Mouse (Mus musculus) hindbrain, embryonic 15.5 days (tissue): ENCODE data around the gene Cpne5. TPM values are rescaled to one million over a fixed set of nuclear protein-coding genes. Genes with fewer than 3 reads are reported as not detected.
"Not testable (repeated sequence)": the region's sequence is repeated elsewhere in the genome, so short reads cannot be mapped to it uniquely, and the experiment has no call there.

Experiments used
- ATAC-seq: fragments of 200-750 bp; cut with Nextera tagmentation; 2 replicates; pipeline ENCODE4 v1.8.0; 2017; ENCODE audit warnings: low read depth, moderate number of reproducible peaks, moderate TSS enrichment; ENCODE audit not compliant: low FRiP score
- H3K27ac ChIP-seq: fragments of 300-500 bp; sonication (generic); replicated peaks from 2 replicates; pipeline ENCODE4 v1.5.1; 2015; ENCODE audit warnings: mild to moderate bottlenecking, inconsistent platforms
- H3K27me3 ChIP-seq: fragments of 300-500 bp; sonication (generic); 2 replicates; pipeline ENCODE4 v1.6.1; 2015; ENCODE audit warnings: control low read depth, inconsistent platforms
- H3K36me3 ChIP-seq: fragments of 300-500 bp; sonication (generic); 2 replicates; pipeline ENCODE4 v1.6.1; 2015; ENCODE audit warnings: control low read depth, inconsistent platforms
- H3K4me1 ChIP-seq: fragments of 300-500 bp; sonication (generic); replicated peaks from 2 replicates; pipeline ENCODE4 v1.6.1; 2015; ENCODE audit warnings: control low read depth, inconsistent platforms
- H3K4me2 ChIP-seq: fragments of 300-500 bp; sonication (generic); 2 replicates; pipeline ENCODE4 v1.6.1; 2015; ENCODE audit warnings: moderate library complexity, mild to moderate bottlenecking, inconsistent platforms
- H3K4me3 ChIP-seq: fragments of 300-500 bp; sonication (generic); 2 replicates; pipeline ENCODE4 v1.5.1; 2015; ENCODE audit warnings: mild to moderate bottlenecking, inconsistent platforms
- H3K9ac ChIP-seq: fragments of 300-500 bp; sonication (generic); 2 replicates; pipeline ENCODE4 v1.6.1; 2015; ENCODE audit warnings: inconsistent platforms
- H3K9me3 ChIP-seq: fragments of 300-500 bp; sonication (generic); 2 replicates; pipeline ENCODE4 v1.6.1; 2016; ENCODE audit warnings: control low read depth, inconsistent platforms
- WGBS: fragments of 180-500 bp; shearing (Covaris S2); methylation state at CpG from one replicate; pipeline ENCODE4 v1.1.7; 2015; 5-methylcytosine and 5-hydroxymethylcytosine counted together
- polyA plus RNA-seq: library from polyadenylated mRNA; unstranded; fragments of >200 nt; fragmentation: Nextera tagmentation; extraction: Ambion mirVana; gene quantifications from 2 replicates; pipeline ENCODE4 v1.2.1, GENCODE M21; 2015

Gene Cpne5
- polyA plus RNA-seq, 1 experiment from 2014 or later = 42.6 TPM

DNA sequence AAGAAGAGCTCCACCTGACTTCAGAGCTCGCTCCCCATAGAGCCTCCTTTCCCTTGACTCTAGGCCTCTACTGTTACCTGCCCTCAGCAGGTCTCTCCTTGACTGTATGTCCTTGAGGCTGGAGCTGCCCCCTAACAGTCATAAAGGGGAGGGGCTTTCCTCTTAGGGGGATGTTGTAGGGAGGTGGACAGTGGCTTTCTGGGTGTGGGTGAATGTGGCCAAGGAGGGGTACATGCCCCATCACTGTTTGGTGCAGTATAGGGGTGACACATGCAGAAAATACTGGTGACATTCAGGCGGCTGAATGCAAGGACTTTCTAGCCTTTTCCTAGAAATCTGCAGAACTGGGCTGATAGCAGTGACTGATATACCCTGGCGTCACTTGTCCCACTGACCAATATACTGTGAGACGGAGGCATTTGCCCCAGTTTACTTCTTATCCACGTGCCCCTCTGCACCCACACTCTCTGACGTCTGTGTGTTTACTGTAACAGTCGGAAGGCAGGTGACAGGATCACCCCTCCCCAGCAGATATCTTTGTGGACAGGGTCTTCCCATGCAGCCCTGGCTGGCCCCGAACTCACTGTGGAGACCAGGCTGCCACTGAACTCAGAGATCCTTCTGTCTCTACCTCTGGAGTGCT is 120.8 kb downstream of the Cpne5 start:
- ATAC-seq = no peak
- H3K36me3 ChIP-seq = no peaks in the 10 kb centered on the region
- H3K27me3 ChIP-seq = no peaks in the 10 kb centered on the region
- H3K9me3 ChIP-seq = no peaks in the 10 kb centered on the region
- H3K4me2 ChIP-seq = no peak overlapping the region
- H3K4me3 ChIP-seq = no peak overlapping the region
- H3K4me1 ChIP-seq = no peaks in the 10 kb centered on the region
- WGBS = 74% methylated on average over 8 of the region's 8 CpGs
- no peak overlapping the region for H3K9ac ChIP-seq
- no peak overlapping the region for H3K27ac ChIP-seq

GRCm38 (mm10) chr17:29116023-29116422 is 121.9 kb downstream of the Cpne5 start:
- 79% methylated on average over 12 of the region's 12 CpGs for WGBS
- no peak for ATAC-seq
- Histone ChIP-seq H3K27ac (no peak overlapping the region), H3K4me2 (no peak overlapping the region), H3K9me3 (no peaks in the 10 kb centered on the region), H3K27me3 (no peaks in the 10 kb centered on the region), H3K4me3 (no peak overlapping the region), H3K4me1 (no peaks in the 10 kb centered on the region), H3K36me3 (no peaks in the 10 kb centered on the region), H3K9ac (no peak overlapping the region)

DNA sequence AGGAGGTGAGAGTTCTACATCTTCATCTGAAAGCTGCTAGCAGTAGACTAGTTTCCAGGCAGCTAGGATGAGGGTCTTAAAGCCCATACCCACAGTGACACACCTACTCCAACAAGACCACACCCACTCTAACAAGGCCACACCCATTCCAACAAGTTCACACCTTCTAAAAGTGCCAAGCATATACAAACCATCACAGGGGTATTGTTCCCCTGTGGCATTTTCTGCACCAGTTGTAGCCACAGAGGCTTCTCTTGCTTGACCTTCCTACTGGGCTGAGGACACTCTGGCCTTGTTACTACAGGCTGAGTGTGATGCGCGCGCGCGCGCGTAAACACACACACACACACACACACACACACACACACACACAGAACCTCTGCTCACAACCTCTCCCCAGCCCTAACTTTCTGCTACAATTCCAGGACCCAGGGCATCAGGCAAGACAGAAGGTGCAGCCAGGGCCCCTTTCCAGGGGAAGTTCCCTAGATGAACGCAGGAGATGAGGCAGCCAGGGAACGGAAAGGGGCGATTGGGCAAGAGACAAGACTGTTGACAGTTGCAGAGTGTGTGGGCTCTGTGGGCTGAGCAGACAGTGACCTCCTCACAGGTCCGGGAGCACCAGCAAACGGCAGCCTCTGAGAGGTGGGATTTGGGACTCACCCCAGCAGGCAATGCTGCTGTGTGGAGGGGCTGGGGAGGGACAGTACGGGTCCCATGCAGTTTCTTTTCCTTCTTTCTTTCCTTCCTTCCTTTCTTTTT is 124.2 kb downstream of the Cpne5 start, which contains the start of gene Rab44:
TSS of gene Rab44 (plus strand) at position 555 of the 762 bp plus-strand sequence.
- no peak within 1 kb of the TSS for H3K4me3 ChIP-seq
- H3K4me1 ChIP-seq = no peaks in the 10 kb centered on the region
- H3K9ac ChIP-seq = no peak within 1 kb of the TSS
- no peak within 1 kb of the TSS for H3K4me2 ChIP-seq
- H3K9me3 ChIP-seq = no peaks in the 10 kb centered on the region
- no peak for ATAC-seq
- no peaks in the 10 kb centered on the region for H3K36me3 ChIP-seq
- H3K27me3 ChIP-seq = no peaks in the 10 kb centered on the region
- 94% methylated on average over 13 of the region's 13 CpGs for WGBS
- H3K27ac ChIP-seq = no peak within 1 kb of the TSS

DNA sequence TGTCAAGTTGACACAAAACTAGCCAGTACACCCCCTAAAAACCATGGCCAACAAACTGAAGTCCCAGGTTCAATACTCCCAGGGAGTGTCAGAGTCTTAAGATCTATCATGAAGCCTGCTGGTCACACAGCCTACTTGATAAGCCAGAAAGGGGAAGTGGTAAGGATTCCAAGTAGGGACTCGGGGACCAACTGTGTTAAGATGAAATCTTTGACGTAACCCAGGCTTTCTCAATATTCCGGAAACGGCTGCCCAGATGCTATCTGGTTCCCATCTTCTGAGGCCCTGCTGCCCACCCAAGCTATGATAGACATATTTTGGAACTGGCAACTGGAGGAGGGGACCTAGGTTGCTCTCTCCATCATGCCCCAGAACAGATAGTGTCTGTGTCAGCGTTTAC is 126.6 kb downstream of the Cpne5 start:
- H3K4me2 ChIP-seq = no peak overlapping the region
- 91% methylated on average over 5 of the region's 5 CpGs for WGBS
- H3K4me3 ChIP-seq = no peak overlapping the region
- H3K27ac ChIP-seq = no peak overlapping the region
- no peak overlapping the region for H3K9ac ChIP-seq
- no peak for ATAC-seq
- H3K9me3 ChIP-seq = no peaks in the 10 kb centered on the region
- no peaks in the 10 kb centered on the region for H3K4me1 ChIP-seq
- no peaks in the 10 kb centered on the region for H3K36me3 ChIP-seq
- no peaks in the 10 kb centered on the region for H3K27me3 ChIP-seq

- not testable (repeated sequence) for H3K4me1 ChIP-seq, H3K4me2 ChIP-seq, ATAC-seq, H3K27me3 ChIP-seq, H3K9me3 ChIP-seq, H3K4me3 ChIP-seq, H3K36me3 ChIP-seq, H3K27ac ChIP-seq, H3K9ac ChIP-seq
- WGBS = 84% methylated on average over 6 of the region's 6 CpGs
Observed at GRCm38 (mm10) chr17:29110356-29110755, 127.6 kb downstream of the Cpne5 start.

Other genes with a start within 250 kb of the Cpne5 start
- 83.0 and 88.0 TPM in 2 replicates for gene Stk38, start 230.2 kb downstream of the Cpne5 start, polyA plus RNA-seq
- gene Srsf3, start 205.5 kb downstream of the Cpne5 start, polyA plus RNA-seq = 411 and 428 TPM in 2 replicates
- gene Cdkn1a, start 147.2 kb downstream of the Cpne5 start, polyA plus RNA-seq = 109 and 115 TPM in 2 replicates
- gene Rab44, start 124.0 kb downstream of the Cpne5 start, polyA plus RNA-seq = 0.09 TPM in 1 of 2 replicates, not detected in the other
- 105 and 108 TPM in 2 replicates for gene Ppil1, start 26.0 kb upstream of the Cpne5 start, polyA plus RNA-seq
- 112 and 121 TPM in 2 replicates for gene BC004004, start 30.6 kb upstream of the Cpne5 start, polyA plus RNA-seq
- 2.1 and 2.3 TPM in 2 replicates for gene Pi16, start 79.5 kb upstream of the Cpne5 start, polyA plus RNA-seq
- 476 and 492 TPM in 2 replicates for gene Mtch1, start 109.8 kb upstream of the Cpne5 start, polyA plus RNA-seq
- gene Fgd2, start 122.7 kb upstream of the Cpne5 start, polyA plus RNA-seq = 6.5 and 8.3 TPM in 2 replicates